Mouse (Mus musculus) thymus, adult 2 months (tissue): ENCODE measurements around the gene Dgkh.

Experiments used
- CTCF ChIP-seq: fragments of 200-500 bp; IDR thresholded peaks from 2 replicates; pipeline ENCODE4 v1.5.1; 2012; ENCODE audit warnings: mild to moderate bottlenecking, control low read depth, low read length, moderate library complexity, borderline replicate concordance; ENCODE audit not compliant: control insufficient read depth, poor library complexity, insufficient read depth; ENCODE audit errors: extremely low read depth
- POLR2A ChIP-seq: fragments of 200-500 bp; IDR thresholded peaks from 2 replicates; pipeline ENCODE4 v1.6.1; 2012; ENCODE audit warnings: mild to moderate bottlenecking, low read length, control low read depth, moderate library complexity; ENCODE audit not compliant: control insufficient read depth, poor library complexity, insufficient read depth; ENCODE audit errors: extremely low read depth

- no peak for TF ChIP-seq CTCF
- TF ChIP-seq POLR2A = no peak
Measured at GRCm38 (mm10) chr14:78559042-78559441, 173.5 kb downstream of the Dgkh start.
